Mouse (Mus musculus) ES-E14 (cell line): Measurements from ENCODE around the gene Prmt2. TPM values are rescaled to one million over a fixed set of nuclear protein-coding genes. Genes with fewer than 3 reads are reported as not detected.

Experiments used
- DNase-seq: peaks from one replicate; pipeline ENCODE4 v3.0.0-alpha.2; 2013; ENCODE audit warnings: low read depth, low spot score
- H3K27ac ChIP-seq: 2 replicates; pipeline ENCODE4 v1.5.1; 2012; ENCODE audit warnings: low read depth, mild to moderate bottlenecking, low read length, moderate library complexity, mixed read lengths; ENCODE audit not compliant: poor library complexity, insufficient read depth, severe bottlenecking
- H3K36me3 ChIP-seq: 2 replicates; pipeline ENCODE4 v1.6.1; 2012; ENCODE audit warnings: mild to moderate bottlenecking, low read length, moderate library complexity, mixed read lengths; ENCODE audit not compliant: control insufficient read depth, poor library complexity, insufficient read depth, severe bottlenecking
- H3K4me1 ChIP-seq, 2 experiments: fragments of 150-350 bp in 1 of 2; sonication (generic) in 1 of 2; 2 replicates each; pipeline ENCODE4 v1.6.1; 2012; ENCODE audit warnings: low read length in 2 of 2, mild to moderate bottlenecking in 1 of 2, mixed read lengths in 1 of 2; ENCODE audit not compliant: control insufficient read depth in 2 of 2, insufficient read depth in 2 of 2, poor library complexity in 1 of 2
- H3K4me3 ChIP-seq, 2 experiments: fragments of 150-350 bp in 1 of 2; sonication (generic) in 1 of 2; 2 replicates each; pipeline ENCODE4 v1.5.1; 2012; ENCODE audit warnings: low read length in 2 of 2, low read depth in 1 of 2, mild to moderate bottlenecking in 1 of 2, mixed read lengths in 1 of 2; ENCODE audit not compliant: insufficient read depth in 1 of 2, poor library complexity in 1 of 2, severe bottlenecking in 1 of 2
- H3K9ac ChIP-seq: 2 replicates; pipeline ENCODE4 v1.6.1; 2012; ENCODE audit warnings: low read depth, mild to moderate bottlenecking, low read length, mixed read lengths; ENCODE audit not compliant: poor library complexity, insufficient read depth, severe bottlenecking
- H3K9me3 ChIP-seq: fragments of 150-350 bp; sonication (generic); 2 replicates; pipeline ENCODE4 v1.6.1; 2012; ENCODE audit warnings: low read depth, mild to moderate bottlenecking, low read length; ENCODE audit not compliant: control insufficient read depth, insufficient read depth
- CHD2 ChIP-seq: IDR thresholded peaks from 2 replicates; pipeline ENCODE4 v1.6.1; 2014; ENCODE audit warnings: mild to moderate bottlenecking, low read depth, low read length, inconsistent platforms
- HCFC1 ChIP-seq: IDR thresholded peaks from 2 replicates; pipeline ENCODE4 v1.6.1; 2012; ENCODE audit warnings: low read length, inconsistent platforms, borderline replicate concordance; ENCODE audit not compliant: insufficient read depth
- MAFK ChIP-seq: IDR thresholded peaks from 2 replicates; pipeline ENCODE4 v1.6.1; 2014; ENCODE audit warnings: mild to moderate bottlenecking, low read depth, low read length, inconsistent platforms; ENCODE audit not compliant: insufficient read depth
- ZC3H11A ChIP-seq: IDR thresholded peaks from 2 replicates; pipeline ENCODE4 v1.6.1; 2012; ENCODE audit warnings: low read depth, mild to moderate bottlenecking, inconsistent platforms, low read length, borderline replicate concordance
- ZNF384 ChIP-seq: IDR thresholded peaks from 2 replicates; pipeline ENCODE4 v1.6.1; 2012; ENCODE audit warnings: low read depth, low read length, inconsistent platforms
- in situ Hi-C, 2 experiments: fragments of 600-800 bp; cut with MboI; formaldehyde crosslinking; loops; one replicate each; pipeline ENCODE4 v1.15.1; 2025; ENCODE audit warnings: low sequenced_read_pairs in 2 of 2, inconsistent platforms in 1 of 2; ENCODE audit not compliant: unreplicated experiment in 2 of 2
- total RNA-seq: library from RNA; depleted of rRNA; stranded (reverse); fragments of 300-350 nt; gene quantifications from 2 replicates; pipeline ENCODE4 v1.2.3, GENCODE M21; 2012

The Prmt2 gene
- total RNA-seq, 1 experiment = 21.5 TPM

DNA sequence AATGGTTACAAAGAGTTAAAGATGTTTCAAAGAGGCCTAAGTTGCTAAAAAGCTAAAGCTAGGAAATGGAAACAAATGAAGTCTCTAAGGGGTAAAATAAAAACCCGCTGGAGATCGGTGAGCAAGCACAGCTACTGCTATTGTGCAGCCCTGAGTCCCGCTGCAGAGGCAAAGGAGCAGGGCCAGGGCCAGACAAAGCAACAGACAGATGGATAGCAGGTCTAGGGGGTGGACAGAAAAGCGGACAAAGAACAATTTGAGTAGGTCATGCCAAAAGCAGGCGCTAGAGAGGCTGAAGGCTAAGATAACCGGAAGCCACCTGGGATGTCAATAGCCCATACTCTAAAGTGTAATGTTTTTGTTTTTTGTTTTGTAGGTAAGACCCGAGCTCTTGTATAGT lies 13.2 kb upstream of the Prmt2 start:
- TF ChIP-seq ZC3H11A = no peak
- TF ChIP-seq ZNF384 = no peak
- TF ChIP-seq CHD2 = no peak
- TF ChIP-seq HCFC1 = no peak
- no peak for TF ChIP-seq MAFK
- no peak for DNase-seq
- in situ Hi-C loops = no loop called here
- Histone ChIP-seq H3K9me3 (no peaks in the 10 kb centered on the region), H3K9ac (no peak overlapping the region), H3K4me3 (no peak overlapping the region), H3K36me3 (no peaks in the 10 kb centered on the region), H3K27ac (no peak overlapping the region), H3K4me1 (peaks cover 0 to 5% of the 10 kb centered on the region in 2 experiments; a peak in 1 of 4 replicates)

DNA sequence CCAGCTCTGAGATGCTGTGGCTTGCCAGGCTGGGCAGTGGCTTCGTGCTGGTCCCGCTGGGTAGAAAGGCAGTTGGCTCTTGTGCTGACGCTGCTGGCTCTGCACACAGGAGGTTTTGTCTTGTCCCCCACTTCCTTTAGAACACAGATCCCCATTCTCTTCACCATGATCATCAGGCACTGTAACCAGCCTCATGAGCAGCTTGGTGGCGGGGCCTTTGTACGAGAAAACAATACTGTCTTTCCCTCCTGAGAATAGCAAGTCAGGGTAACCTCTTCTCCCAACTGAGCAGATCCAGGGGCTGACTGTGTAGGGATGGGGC lies 10.9 kb upstream of the Prmt2 start:
- no peak overlapping the region for H3K27ac ChIP-seq
- in situ Hi-C loops = no loop called here
- TF ChIP-seq MAFK (no peak), ZNF384 (no peak), HCFC1 (no peak), CHD2 (no peak), ZC3H11A (no peak)

GRCm38 (mm10) chr10:76247960-76248646 lies 10.4 kb upstream of the Prmt2 start:
- peaks cover 0 to 5% of the 10 kb centered on the region in 2 experiments; a peak in 1 of 4 replicates for H3K4me1 ChIP-seq
- no peaks in the 10 kb centered on the region for H3K36me3 ChIP-seq
- H3K4me3 ChIP-seq = no peak overlapping the region
- in situ Hi-C loops = no loop called here
- H3K9ac ChIP-seq = no peak overlapping the region
- TF ChIP-seq ZC3H11A (no peak), ZNF384 (no peak), MAFK (no peak), HCFC1 (no peak), CHD2 (no peak)
- H3K9me3 ChIP-seq = no peaks in the 10 kb centered on the region
- DNase-seq = no peak
- H3K27ac ChIP-seq = no peak overlapping the region

More for the DNA sequence above, 10.9 kb upstream of the Prmt2 start:
- no peak overlapping the region for H3K9ac ChIP-seq
- peaks cover 0 to 5% of the 10 kb centered on the region in 2 experiments; a peak in 1 of 4 replicates for H3K4me1 ChIP-seq
- no peaks in the 10 kb centered on the region for H3K36me3 ChIP-seq
- no peaks in the 10 kb centered on the region for H3K9me3 ChIP-seq
- no peak overlapping the region for H3K4me3 ChIP-seq
- DNase-seq = no peak

DNA sequence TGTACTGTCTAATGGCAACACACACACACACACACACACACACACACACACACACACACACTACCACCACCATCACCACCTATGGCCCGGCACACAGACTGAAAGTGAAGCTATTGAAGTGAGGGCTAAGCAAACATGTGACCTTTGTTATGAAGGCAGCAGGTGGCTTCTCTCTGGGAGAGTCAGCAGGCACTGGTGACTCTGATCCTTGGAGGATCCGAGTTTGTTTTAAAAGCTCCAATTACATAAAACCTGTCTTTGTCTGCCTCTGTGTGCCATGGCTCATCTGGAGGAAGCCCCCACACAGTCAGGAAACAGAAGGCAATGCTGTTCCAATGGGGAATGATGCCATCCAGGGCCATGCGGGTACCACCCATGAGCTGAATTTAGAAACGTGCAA lies 8.9 kb upstream of the Prmt2 start:
- DNase-seq = no peak
- no peaks in the 10 kb centered on the region for H3K36me3 ChIP-seq
- TF ChIP-seq MAFK (no peak), ZC3H11A (no peak), HCFC1 (no peak), CHD2 (no peak), ZNF384 (no peak)
- no peak overlapping the region for H3K27ac ChIP-seq
- no peak overlapping the region for H3K4me3 ChIP-seq
- H3K4me1 ChIP-seq = peaks cover 0 to 5% of the 10 kb centered on the region in 2 experiments; a peak in 1 of 4 replicates
- no peak overlapping the region for H3K9ac ChIP-seq
- in situ Hi-C loops = no loop called here
- no peaks in the 10 kb centered on the region for H3K9me3 ChIP-seq

- TF ChIP-seq ZC3H11A (no peak), MAFK (no peak), HCFC1 (no peak), CHD2 (no peak), ZNF384 (no peak)
- no peak for DNase-seq
- no peaks in the 10 kb centered on the region for H3K9me3 ChIP-seq
- no peak overlapping the region for H3K27ac ChIP-seq
- H3K9ac ChIP-seq = no peak overlapping the region
- in situ Hi-C loops = no loop called here
- H3K4me3 ChIP-seq = no peak overlapping the region
- H3K36me3 ChIP-seq = no peaks in the 10 kb centered on the region
- peaks cover 0 to 5% of the 10 kb centered on the region in 2 experiments; a peak in 1 of 4 replicates for H3K4me1 ChIP-seq
Observed at GRCm38 (mm10) chr10:76245106-76245505, 7.4 kb upstream of the Prmt2 start.
